Mouse (Mus musculus) heart, adult 9 months (tissue): Measurements from ENCODE around the gene Sat2.
A peak's percentile ranks its signal among the peaks of the same experiment; 100 is the strongest.

Experiments used
- DNase-seq, 2 experiments: peaks; one replicate each; pipeline ENCODE4 v3.0.0; 2022; ENCODE audit warnings: low spot score in 2 of 2

Sat2 gene

DNA sequence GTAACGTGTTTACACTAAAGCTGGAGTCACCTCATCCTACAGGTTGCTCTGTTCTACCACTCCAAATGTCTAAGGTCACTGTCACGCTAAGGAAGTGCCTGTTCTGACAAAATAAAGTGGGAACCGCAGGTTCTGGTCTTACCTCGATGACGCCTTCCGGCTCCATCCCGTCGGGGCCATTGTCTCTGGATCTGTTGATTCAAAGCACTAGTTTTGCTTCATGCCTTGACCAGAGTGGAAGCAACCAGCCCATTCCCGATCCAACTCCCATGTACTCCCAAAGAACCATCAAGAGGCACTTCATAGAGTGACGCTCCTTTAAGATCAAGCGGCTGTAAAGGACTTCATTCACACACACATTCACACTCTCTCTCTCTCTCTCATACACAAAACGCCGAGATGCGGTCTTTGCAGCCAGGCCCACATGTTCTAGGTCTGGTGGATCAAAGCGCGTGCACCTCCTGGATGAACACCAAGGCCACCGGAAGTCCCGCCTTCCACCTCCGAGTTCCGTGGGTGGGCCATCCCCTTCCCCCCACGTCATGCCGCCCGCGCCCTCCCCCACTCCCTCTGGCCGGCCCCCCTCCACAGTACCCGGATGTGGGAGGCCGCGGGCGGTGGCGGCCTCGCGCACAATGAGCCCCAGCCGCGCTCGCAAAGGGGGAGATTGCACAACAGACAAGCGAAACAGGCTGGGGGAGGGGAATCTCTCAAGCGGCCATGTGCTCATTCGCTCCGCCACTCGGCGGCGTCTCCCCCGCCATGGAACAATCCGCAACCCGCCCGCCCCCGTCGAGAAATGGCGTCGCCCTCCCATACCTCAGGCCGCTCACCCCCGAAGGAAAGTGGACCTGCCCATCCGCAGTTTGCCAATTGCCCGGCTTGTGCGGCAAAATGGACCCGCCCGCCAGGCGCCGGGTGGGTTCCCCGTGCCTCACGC, 49.2 kb downstream of the Sat2 start:
- peak; percentile 93 to 94 for DNase-seq

DNA sequence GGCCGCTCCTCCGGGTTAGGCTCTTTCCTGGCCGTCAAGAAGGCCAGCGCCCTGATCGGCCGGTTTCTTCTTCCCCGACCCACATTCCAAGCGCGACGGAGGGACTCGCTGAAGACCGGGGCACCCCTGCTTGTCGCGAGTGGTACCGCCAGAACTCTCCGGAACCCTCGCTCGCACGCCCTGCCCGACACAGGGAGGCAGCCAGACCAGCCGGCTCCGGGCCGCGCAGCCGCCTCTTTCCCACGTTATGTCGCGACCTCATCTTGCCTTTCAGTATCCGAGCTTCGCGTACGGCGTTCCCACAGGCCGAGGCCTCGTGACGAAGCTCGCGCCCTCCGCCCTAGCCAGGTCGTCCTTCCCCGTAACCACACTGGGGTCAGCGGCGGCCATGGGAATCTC, 49.9 kb downstream of the Sat2 start:
- DNase-seq, result no peak

DNA sequence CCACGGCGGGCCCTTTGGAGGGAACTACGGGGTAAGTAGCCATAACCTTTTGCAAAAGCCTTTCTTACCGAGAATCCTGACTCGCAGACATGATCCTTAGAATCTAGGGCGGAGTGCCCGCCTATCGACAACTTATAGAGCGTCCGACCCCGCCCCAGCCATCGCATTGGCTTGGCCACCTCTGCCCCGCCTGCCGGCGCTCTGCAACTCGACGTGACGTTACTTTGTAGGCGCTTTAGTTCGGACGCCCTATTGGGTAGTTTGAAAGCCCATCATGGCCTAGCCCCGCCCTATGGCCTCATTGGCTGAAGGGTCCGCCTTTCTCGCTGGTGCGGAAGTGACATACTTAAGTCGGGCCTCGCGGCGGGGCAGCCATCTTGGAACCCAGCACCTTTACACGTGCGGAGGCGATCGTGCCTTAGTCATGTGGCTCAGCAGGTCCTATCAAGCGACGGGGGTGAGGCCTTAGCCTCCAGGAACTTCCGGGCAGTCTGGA, 50.4 kb downstream of the Sat2 start, which contains the start of gene Eif4a1:
TSS of gene Eif4a1 (minus strand) at position 213 of the 496 bp plus-strand sequence.
- peak; percentile 100 for DNase-seq
